Mouse (Mus musculus) stomach, embryonic 14.5 days (tissue): ENCODE data around the gene Ypel1. TPM values are rescaled to one million over a fixed set of nuclear protein-coding genes. Genes with fewer than 3 reads are reported as not detected.

Source experiments
- ATAC-seq: fragments of 200-750 bp; cut with Nextera tagmentation; 2 replicates; pipeline ENCODE4 v1.8.0; 2017; ENCODE audit warnings: low read depth, moderate TSS enrichment; ENCODE audit not compliant: insufficient number of reproducible peaks, insufficient read depth, low FRiP score
- H3K27ac ChIP-seq: fragments of 300-500 bp; sonication (generic); 2 replicates; pipeline ENCODE4 v1.5.1; 2014; ENCODE audit warnings: mild to moderate bottlenecking, low read length, moderate library complexity, mixed read lengths
- H3K27me3 ChIP-seq: fragments of 300-500 bp; sonication (generic); 2 replicates; pipeline ENCODE4 v1.6.1; 2014; ENCODE audit warnings: low read length, control low read depth, mixed read lengths; ENCODE audit not compliant: control insufficient read depth, insufficient read depth
- H3K36me3 ChIP-seq: fragments of 300-500 bp; sonication (generic); 2 replicates; pipeline ENCODE4 v1.6.1; 2014; ENCODE audit warnings: mild to moderate bottlenecking, control low read depth, low read length, moderate library complexity, mixed read lengths; ENCODE audit not compliant: control insufficient read depth, insufficient read depth
- H3K4me1 ChIP-seq: fragments of 300-500 bp; sonication (generic); 2 replicates; pipeline ENCODE4 v1.6.1; 2014; ENCODE audit warnings: low read length, control low read depth, mixed read lengths; ENCODE audit not compliant: control insufficient read depth, insufficient read depth
- H3K4me2 ChIP-seq: fragments of 300-500 bp; sonication (generic); replicated peaks from 2 replicates; pipeline ENCODE4 v1.6.1; 2014; ENCODE audit warnings: low read depth, low read length, control low read depth
- H3K4me3 ChIP-seq: fragments of 300-500 bp; sonication (generic); 2 replicates; pipeline ENCODE4 v1.5.1; 2014; ENCODE audit warnings: low read depth, low read length, control low read depth
- H3K9ac ChIP-seq: fragments of 300-500 bp; sonication (generic); replicated peaks from 2 replicates; pipeline ENCODE4 v1.6.1; 2014; ENCODE audit warnings: low read depth, mild to moderate bottlenecking, control low read depth, low read length, moderate library complexity, mixed read lengths
- H3K9me3 ChIP-seq: fragments of 300-500 bp; sonication (generic); 2 replicates; pipeline ENCODE4 v1.6.1; 2016; ENCODE audit warnings: low read depth, low read length, control low read depth; ENCODE audit not compliant: control insufficient read depth
- WGBS: fragments of 180-500 bp; shearing (Covaris S2); extraction: QIAGEN DNeasy Blood & Tissue Kit; methylation state at CpG from one replicate; pipeline ENCODE4 v1.1.7; 2014; 5-methylcytosine and 5-hydroxymethylcytosine counted together
- polyA plus RNA-seq: library from polyadenylated mRNA; unstranded; fragments of >200 nt; fragmentation: Nextera tagmentation; extraction: Ambion mirVana; gene quantifications from 2 replicates; pipeline ENCODE4 v1.2.1, GENCODE M21; 2014

Ypel1 gene
- polyA plus RNA-seq, 1 experiment from 2014 or later, result 35.0 TPM

DNA sequence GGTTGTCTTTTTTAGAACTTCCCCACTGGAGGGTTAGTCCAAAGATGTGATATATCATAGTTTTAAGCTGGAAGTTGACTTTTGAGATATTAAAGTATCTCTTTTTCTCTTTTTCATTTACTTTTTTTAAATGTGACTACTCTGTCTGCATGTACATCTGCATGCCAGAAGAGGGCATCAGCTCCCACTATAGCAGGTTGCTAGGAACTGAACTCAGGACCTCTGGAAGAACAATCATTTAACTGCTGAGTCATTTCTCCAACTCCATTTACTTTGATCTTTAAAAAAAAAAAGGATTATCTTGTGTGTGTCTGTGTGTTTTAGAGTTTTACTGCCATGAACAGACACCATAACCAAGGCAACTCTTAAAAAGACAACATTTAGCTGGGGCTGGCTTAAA lies 7.4 kb downstream of the Ypel1 start:
- no peak for ATAC-seq
- H3K36me3 ChIP-seq, result 0 out of 2 replicates have a peak, but pooled peaks cover 3% of the 10 kb centered on the region

DNA sequence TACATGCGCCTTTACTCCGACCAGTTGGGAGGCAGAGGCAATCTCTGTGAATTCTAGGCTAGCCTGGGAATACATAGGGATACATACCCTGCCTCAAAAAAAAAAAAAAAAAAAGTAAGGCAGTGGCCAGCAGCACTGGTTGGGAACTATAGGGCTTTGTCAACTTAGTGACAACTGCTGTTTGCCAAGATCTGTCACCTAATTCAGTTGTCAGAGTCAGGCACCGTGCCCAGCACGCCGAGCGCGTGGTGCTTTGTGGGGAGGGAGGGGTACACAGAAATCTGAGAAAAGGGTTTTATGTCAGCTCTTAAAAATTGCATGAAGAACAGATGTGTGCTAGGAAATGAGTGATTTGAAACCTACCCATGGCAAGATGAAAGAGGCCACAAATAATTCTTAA lies 8.6 kb downstream of the Ypel1 start:
- no peaks in the 10 kb centered on the region for H3K27me3 ChIP-seq
- WGBS, result 94% methylated on average over 7 of the region's 7 CpGs
- no peak overlapping the region for H3K4me2 ChIP-seq
- H3K4me1 ChIP-seq, result no peaks in the 10 kb centered on the region
- H3K27ac ChIP-seq, result no peak overlapping the region
- no peak overlapping the region for H3K4me3 ChIP-seq
- peaks cover 10% of the 10 kb centered on the region; the same call in 1 of the 2 replicates for H3K36me3 ChIP-seq
- no peak for ATAC-seq
- H3K9me3 ChIP-seq, result no peaks in the 10 kb centered on the region
- no peak overlapping the region for H3K9ac ChIP-seq

More for the DNA sequence above, 7.4 kb downstream of the Ypel1 start:
- Histone ChIP-seq H3K9me3 (no peaks in the 10 kb centered on the region), H3K27ac (no peak overlapping the region), H3K4me3 (no peak overlapping the region), H3K9ac (no peak overlapping the region), H3K4me2 (no peak overlapping the region), H3K4me1 (no peaks in the 10 kb centered on the region), H3K27me3 (no peaks in the 10 kb centered on the region)

DNA sequence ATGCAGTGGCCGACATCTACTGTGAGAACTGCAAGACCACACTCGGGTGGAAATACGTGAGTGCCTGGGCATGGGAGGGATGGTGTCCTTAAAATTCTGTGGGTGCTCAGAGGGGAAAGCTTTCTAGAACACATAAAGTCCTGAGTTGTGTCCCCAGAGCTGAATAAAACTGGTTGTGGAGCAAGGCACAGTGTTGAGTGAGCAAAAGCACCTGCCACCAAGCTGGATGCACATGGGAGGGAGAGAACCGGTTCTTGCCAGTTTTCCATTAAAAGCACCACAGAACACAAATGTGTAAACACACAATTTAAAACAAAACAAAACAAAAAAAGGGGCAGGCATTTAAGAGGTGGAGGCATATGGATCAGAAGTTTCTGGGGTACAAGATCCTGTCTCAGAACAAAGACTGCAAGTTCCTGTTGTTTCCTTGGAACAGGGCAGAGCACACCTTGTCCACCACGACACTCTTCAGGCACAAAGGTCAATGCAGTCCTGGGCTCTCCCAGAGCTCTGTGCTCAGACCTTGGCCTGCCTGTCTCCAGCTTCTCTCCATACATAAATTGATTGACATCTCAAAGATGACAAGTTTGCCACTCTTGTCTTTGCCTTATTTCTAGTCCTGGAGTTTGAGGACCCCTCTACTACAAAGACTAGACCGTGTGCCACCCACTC lies 12.8 kb downstream of the Ypel1 start:
- H3K9ac ChIP-seq, result no peak overlapping the region
- no peak overlapping the region for H3K27ac ChIP-seq
- peaks cover 38% of the 10 kb centered on the region for H3K36me3 ChIP-seq
- 88% methylated on average over 6 of the region's 6 CpGs for WGBS
- H3K4me1 ChIP-seq, result no peaks in the 10 kb centered on the region
- H3K9me3 ChIP-seq, result no peaks in the 10 kb centered on the region
- ATAC-seq, result no peak
- H3K4me3 ChIP-seq, result no peak overlapping the region
- H3K27me3 ChIP-seq, result no peaks in the 10 kb centered on the region
- H3K4me2 ChIP-seq, result no peak overlapping the region

DNA sequence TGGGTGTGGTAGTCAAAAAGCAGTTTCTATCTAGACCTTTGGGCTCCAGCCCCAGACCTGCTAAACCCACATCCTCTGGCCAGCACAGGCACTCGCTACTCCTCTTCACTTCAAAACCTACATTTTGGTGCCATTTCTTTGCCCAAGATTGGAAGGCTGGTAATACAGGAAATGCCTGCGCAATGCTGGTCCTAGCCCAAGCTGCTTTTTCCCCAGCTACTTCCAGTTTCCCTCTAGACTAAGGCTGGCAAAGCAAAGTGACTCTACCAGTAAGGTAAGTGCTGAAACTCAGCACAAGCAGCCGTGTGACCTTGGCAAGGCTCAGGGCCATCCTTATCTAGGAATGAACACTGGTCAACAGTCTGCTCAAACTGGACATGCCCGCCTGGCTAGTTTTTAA lies 16.1 kb downstream of the Ypel1 start:
- H3K4me2 ChIP-seq, result no peak overlapping the region
- H3K36me3 ChIP-seq, result peaks cover 68% of the 10 kb centered on the region
- WGBS, result 86% methylated on average over 4 of the region's 4 CpGs
- H3K27ac ChIP-seq, result no peak overlapping the region
- H3K27me3 ChIP-seq, result no peaks in the 10 kb centered on the region
- H3K4me1 ChIP-seq, result no peaks in the 10 kb centered on the region
- H3K4me3 ChIP-seq, result no peak overlapping the region
- no peak overlapping the region for H3K9ac ChIP-seq
- no peak for ATAC-seq
- no peaks in the 10 kb centered on the region for H3K9me3 ChIP-seq

DNA sequence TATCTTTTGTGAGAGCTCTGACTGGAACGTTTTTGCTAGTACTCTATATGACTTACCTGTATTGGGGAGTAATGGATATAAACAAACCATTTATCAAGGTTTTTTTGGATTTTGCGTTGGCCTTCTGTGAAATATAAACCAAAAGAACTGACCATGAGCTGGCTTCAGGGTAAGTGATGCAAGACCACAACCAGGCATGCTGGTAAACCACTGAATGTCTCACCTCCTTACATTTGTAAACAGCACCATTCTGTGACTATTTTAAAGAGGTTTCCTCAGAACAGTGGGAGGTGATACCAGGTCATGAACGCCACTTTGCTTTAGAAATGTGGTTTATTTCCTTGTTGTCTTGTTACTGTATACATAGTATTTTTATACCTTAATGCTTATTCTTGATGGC lies 16.7 kb downstream of the Ypel1 start:
- ATAC-seq, result no peak

DNA sequence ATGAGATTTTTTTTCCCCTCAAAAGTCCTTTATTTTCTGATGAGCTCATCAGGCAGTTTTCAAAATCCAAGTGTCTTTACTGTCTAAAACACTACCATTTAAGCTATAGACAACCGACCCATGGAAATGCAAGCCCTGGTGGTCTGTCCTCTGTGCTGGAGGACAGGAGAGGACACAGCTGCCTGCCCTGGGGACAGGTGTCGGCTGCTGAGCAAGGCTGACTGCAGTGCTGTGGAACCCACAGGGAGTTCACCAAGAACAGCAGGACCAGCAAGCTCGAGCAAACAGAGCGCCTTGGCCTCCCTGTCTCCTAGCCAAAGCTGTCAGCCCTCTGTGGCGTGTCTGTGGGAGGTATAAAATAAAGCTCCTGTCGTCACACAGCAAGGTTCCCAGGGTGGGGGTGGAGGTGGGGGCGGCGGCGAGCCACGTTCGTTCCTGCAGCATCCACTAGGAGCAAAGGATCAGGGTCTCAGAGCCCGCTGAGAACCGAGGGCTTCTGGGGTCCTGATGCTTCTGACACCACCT lies 17.2 kb downstream of the Ypel1 start:
- Histone ChIP-seq H3K36me3 (peaks cover 79% of the 10 kb centered on the region), H3K27ac (no peak overlapping the region), H3K27me3 (no peaks in the 10 kb centered on the region), H3K4me3 (no peak overlapping the region), H3K4me2 (no peak overlapping the region), H3K9me3 (no peaks in the 10 kb centered on the region), H3K4me1 (no peaks in the 10 kb centered on the region), H3K9ac (no peak overlapping the region)
- no peak for ATAC-seq
- 78% methylated on average over 13 of the region's 13 CpGs for WGBS

More for the DNA sequence above, 16.7 kb downstream of the Ypel1 start:
- H3K27me3 ChIP-seq, result no peaks in the 10 kb centered on the region
- H3K4me2 ChIP-seq, result no peak overlapping the region
- H3K36me3 ChIP-seq, result peaks cover 74% of the 10 kb centered on the region
- H3K4me1 ChIP-seq, result no peaks in the 10 kb centered on the region
- H3K27ac ChIP-seq, result no peak overlapping the region
- WGBS, result 50% methylated on average over 3 of the region's 3 CpGs
- H3K9ac ChIP-seq, result no peak overlapping the region
- no peak overlapping the region for H3K4me3 ChIP-seq
- H3K9me3 ChIP-seq, result no peaks in the 10 kb centered on the region

DNA sequence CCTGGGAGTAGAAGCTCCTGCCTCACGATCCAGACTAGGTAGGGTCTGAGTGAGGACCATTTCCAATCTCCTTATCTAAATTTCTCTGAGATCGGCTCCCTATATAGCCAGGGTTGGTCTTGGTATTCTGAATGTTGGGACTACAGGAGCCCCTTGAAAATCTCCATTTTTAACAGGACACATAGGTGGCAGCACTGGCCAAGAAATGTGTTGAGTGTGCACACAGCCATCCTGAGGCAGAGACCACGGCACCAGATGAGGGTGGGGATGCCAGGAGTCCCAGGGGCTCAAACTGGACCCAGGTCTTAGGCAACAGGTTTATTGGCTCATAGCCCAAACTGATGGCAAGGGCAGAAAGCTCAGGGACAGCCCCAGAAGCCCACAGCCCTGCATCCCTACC lies 18.9 kb downstream of the Ypel1 start:
- Histone ChIP-seq H3K36me3 (peaks cover 86% of the 10 kb centered on the region), H3K4me1 (no peaks in the 10 kb centered on the region), H3K9me3 (no peaks in the 10 kb centered on the region), H3K27ac (no peak overlapping the region), H3K9ac (no peak overlapping the region), H3K4me3 (no peak overlapping the region), H3K27me3 (no peaks in the 10 kb centered on the region), H3K4me2 (no peak overlapping the region)
- no peak for ATAC-seq
- WGBS, result 69% methylated on average over 3 of the region's 3 CpGs

DNA sequence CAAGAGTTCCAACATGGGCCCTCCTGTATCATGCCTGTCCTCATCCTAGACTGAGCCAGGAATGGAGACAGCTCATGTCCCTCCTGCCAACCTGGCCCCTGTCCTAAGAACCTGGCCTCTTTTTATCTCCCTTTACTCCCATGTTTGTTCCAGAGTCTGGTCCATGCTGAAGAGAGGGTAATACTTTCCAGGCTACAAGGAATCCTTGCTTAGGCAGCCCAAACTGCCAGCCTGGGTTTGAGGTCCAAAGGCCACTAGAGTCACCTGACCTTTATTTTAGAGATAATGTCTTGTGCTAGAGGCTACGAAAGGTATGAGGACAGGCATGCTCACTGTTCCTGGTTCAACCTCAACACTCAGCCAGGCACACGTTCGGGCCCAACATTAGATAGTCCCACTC lies 27.4 kb downstream of the Ypel1 start:
- no peak overlapping the region for H3K4me3 ChIP-seq
- WGBS, result 96% methylated on average over 3 of the region's 3 CpGs
- peaks cover 75% of the 10 kb centered on the region for H3K36me3 ChIP-seq
- no peak overlapping the region for H3K4me2 ChIP-seq
- no peak overlapping the region for H3K27ac ChIP-seq
- H3K9me3 ChIP-seq, result no peaks in the 10 kb centered on the region
- H3K4me1 ChIP-seq, result no peaks in the 10 kb centered on the region
- no peak for ATAC-seq
- H3K9ac ChIP-seq, result no peak overlapping the region
- no peaks in the 10 kb centered on the region for H3K27me3 ChIP-seq
